ENCODE assay signal across 16 mouse cellular contexts in the genomic region with DNA sequence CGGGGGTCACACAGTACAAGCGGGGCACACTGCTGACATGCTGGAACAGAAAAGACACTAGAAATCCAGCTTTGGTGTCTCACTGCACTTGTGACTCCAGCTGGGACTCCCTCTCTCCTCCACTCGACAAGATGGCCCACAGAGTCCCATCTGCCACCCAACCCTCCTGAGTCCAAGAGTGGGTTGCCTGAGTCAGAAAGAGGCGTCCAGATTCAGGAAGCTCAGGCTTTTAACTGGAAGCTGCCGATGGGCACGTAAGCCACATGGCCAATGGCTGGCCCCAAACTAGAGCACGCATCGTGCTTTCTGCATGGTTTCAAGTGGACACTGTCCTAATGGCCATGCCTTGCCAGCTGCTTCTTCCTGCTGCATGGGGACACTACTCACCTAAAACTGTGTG.
DNase-seq lines count a peak whose midpoint lies in the region; ATAC-seq and TF ChIP-seq lines count a peak whose summit lies in the region.
"Had no signal": no experiment of that assay in that cellular context is flagged by ENCODE, and none has a peak within 500 bp of the region (broad histone marks: within the 10 kb centered on the region; RNA-seq: fewer than 3 reads in every experiment).

No protein-coding gene starts in this region.

- no peak for TF ChIP-seq CTCF in layer of hippocampus, adult 2 months (conservative IDR thresholded peaks at IDR 0.05)
- no peak for TF ChIP-seq CTCF in hindbrain, postnatal 0 days (IDR thresholded peaks at IDR 0.05; ENCODE audit: low read depth)
- no peak for TF ChIP-seq CTCF in liver, postnatal 0 days (IDR thresholded peaks at IDR 0.05; ENCODE audit: low read depth)

- no peaks in the 10 kb centered on the region for H3K27me3 ChIP-seq in embryonic facial prominence, embryonic 14.5 days (replicated peaks; ENCODE audit: control insufficient read depth, insufficient read depth, low read length)
- no peaks in the 10 kb centered on the region for H3K27me3 ChIP-seq in embryonic facial prominence, embryonic 10.5 days (replicated peaks; ENCODE audit: low read depth, poor library complexity, severe bottlenecking)
- no peaks in the 10 kb centered on the region for H3K27me3 ChIP-seq in hindbrain, postnatal 0 days (ENCODE audit: insufficient read depth, low read length)
- H3K27me3 ChIP-seq in liver, postnatal 0 days (ENCODE audit: insufficient read depth, low read length) = no peaks in the 10 kb centered on the region
- H3K27me3 ChIP-seq: CH12.LX; heart, embryonic 15.5 days; limb, embryonic 15.5 days had no signal

- DNase-seq in embryonic facial prominence, embryonic 14.5 days (ENCODE audit: low spot score) = no peak
- DNase-seq in embryonic facial prominence, embryonic 10.5 days (ENCODE audit: low spot score) = no peak
- DNase-seq in layer of hippocampus, adult 2 months (ENCODE audit: low spot score in 2 of 2) = peak in 1 of 2 experiments; percentile 28
- DNase-seq in layer of hippocampus, adult 9-10 months (ENCODE audit: low spot score) = no peak
- DNase-seq in cerebellum, adult 8-10 months = peak; percentile 52
- no peak for DNase-seq in hindbrain, postnatal 0 days (ENCODE audit: low spot score)
- DNase-seq in liver, postnatal 0 days = no peak
- no peak for DNase-seq in adrenal gland, postnatal 10 days
- DNase-seq: lung, embryonic 14.5 days; spleen, adult 18-20 months; thymus, postnatal 36 days had no signal

- WGBS in embryonic facial prominence, embryonic 14.5 days = 92% methylated on average over 8 of the region's 8 CpGs
- WGBS in embryonic facial prominence, embryonic 10.5 days = 91% methylated on average over 8 of the region's 8 CpGs
- WGBS in hindbrain, postnatal 0 days = 56% methylated on average over 8 of the region's 8 CpGs
- 80% methylated on average over 8 of the region's 8 CpGs for whole genome bisulfite sequencing in liver, postnatal 0 days (ENCODE audit: insufficient replicate concordance)

- H3K4me3 ChIP-seq in embryonic facial prominence, embryonic 14.5 days (ENCODE audit: low read depth, low read length) = no peak overlapping the region
- no peak overlapping the region for H3K4me3 ChIP-seq in embryonic facial prominence, embryonic 10.5 days
- no peak overlapping the region for H3K4me3 ChIP-seq in layer of hippocampus, adult 2 months
- H3K4me3 ChIP-seq in hindbrain, postnatal 0 days (ENCODE audit: low read length) = no peak overlapping the region
- H3K4me3 ChIP-seq in liver, postnatal 0 days (ENCODE audit: low read depth, low read length) = no peak overlapping the region
- H3K4me3 ChIP-seq: heart, embryonic 15.5 days; limb, embryonic 15.5 days had no signal

- ATAC-seq in embryonic facial prominence, embryonic 14.5 days (ENCODE audit: low read depth) = no peak
- no peak for ATAC-seq in hindbrain, postnatal 0 days
- ATAC-seq in liver, postnatal 0 days = no peak
- ATAC-seq: activated CD4-positive, CD25-positive, alpha-beta regulatory T cell, adult 4 months had no signal

- peaks cover 7% of the 10 kb centered on the region; the same call in 1 of the 2 replicates for H3K36me3 ChIP-seq in embryonic facial prominence, embryonic 14.5 days (ENCODE audit: control insufficient read depth, insufficient read depth, low read length)
- peaks cover 59% of the 10 kb centered on the region for H3K36me3 ChIP-seq in embryonic facial prominence, embryonic 10.5 days (replicated peaks)
- H3K36me3 ChIP-seq in hindbrain, postnatal 0 days (ENCODE audit: insufficient read depth, low read length) = no peaks in the 10 kb centered on the region
- no peaks in the 10 kb centered on the region for H3K36me3 ChIP-seq in liver, postnatal 0 days (replicated peaks; ENCODE audit: insufficient read depth, low read length)
- H3K36me3 ChIP-seq: limb, embryonic 15.5 days had no signal

- H3K4me1 ChIP-seq in embryonic facial prominence, embryonic 14.5 days (ENCODE audit: control insufficient read depth, insufficient read depth, low read length) = peaks cover 55% of the 10 kb centered on the region
- H3K4me1 ChIP-seq in embryonic facial prominence, embryonic 10.5 days = peaks cover 83% of the 10 kb centered on the region
- H3K4me1 ChIP-seq in hindbrain, postnatal 0 days (ENCODE audit: insufficient read depth, low read length) = peaks cover 16% of the 10 kb centered on the region
- no peaks in the 10 kb centered on the region for H3K4me1 ChIP-seq in liver, postnatal 0 days (ENCODE audit: insufficient read depth)

- H3K9ac ChIP-seq in embryonic facial prominence, embryonic 14.5 days (ENCODE audit: low read depth, low read length) = no peak overlapping the region
- no peak overlapping the region for H3K9ac ChIP-seq in hindbrain, postnatal 0 days (replicated peaks; ENCODE audit: low read length)
- H3K9ac ChIP-seq in liver, postnatal 0 days (replicated peaks) = no peak overlapping the region
- H3K9ac ChIP-seq: heart, embryonic 15.5 days; limb, embryonic 15.5 days; lung, embryonic 14.5 days had no signal

- 0 out of 2 replicates have a peak overlapping the region, but pooled peaks have one; percentile 0 for H3K27ac ChIP-seq in embryonic facial prominence, embryonic 14.5 days (replicated peaks; ENCODE audit: low read depth, low read length)
- no peak overlapping the region; the same call in 1 of the 2 replicates for H3K27ac ChIP-seq in embryonic facial prominence, embryonic 10.5 days (replicated peaks)
- H3K27ac ChIP-seq in layer of hippocampus, adult 2 months = peak overlapping the region; percentile 39; the same call in 1 of the 2 replicates
- peak overlapping the region; percentile 9 for H3K27ac ChIP-seq in hindbrain, postnatal 0 days
- H3K27ac ChIP-seq in liver, postnatal 0 days (ENCODE audit: low read depth) = no peak overlapping the region
- H3K27ac ChIP-seq: heart, embryonic 15.5 days; kidney, postnatal 0 days; limb, embryonic 15.5 days had no signal

- H3K9me3 ChIP-seq in embryonic facial prominence, embryonic 14.5 days (ENCODE audit: control insufficient read depth, low read length) = no peaks in the 10 kb centered on the region
- H3K9me3 ChIP-seq in embryonic facial prominence, embryonic 10.5 days = no peaks in the 10 kb centered on the region
- no peaks in the 10 kb centered on the region for H3K9me3 ChIP-seq in hindbrain, postnatal 0 days (ENCODE audit: low read length)
- H3K9me3 ChIP-seq in liver, postnatal 0 days (ENCODE audit: low read length) = no peaks in the 10 kb centered on the region
- H3K9me3 ChIP-seq: heart, embryonic 15.5 days; limb, embryonic 15.5 days had no signal

- no peak overlapping the region for H3K4me2 ChIP-seq in embryonic facial prominence, embryonic 14.5 days (ENCODE audit: low read depth, low read length)
- no peak overlapping the region for H3K4me2 ChIP-seq in hindbrain, postnatal 0 days (ENCODE audit: low read depth, low read length)
- H3K4me2 ChIP-seq in liver, postnatal 0 days (ENCODE audit: low read depth, low read length) = no peak overlapping the region
- H3K4me2 ChIP-seq: heart, embryonic 15.5 days; limb, embryonic 15.5 days; lung, embryonic 14.5 days had no signal

- TF ChIP-seq EP300 in liver, postnatal 0 days (IDR thresholded peaks at IDR 0.05; ENCODE audit: low read depth) = no peak

Comparison
In these comparisons a context has a peak if more than half of its experiments do, and no peak if none do; other contexts are left out.
1. H3K27ac ChIP-seq: peak in embryonic facial prominence, embryonic 14.5 days (single experiment), layer of hippocampus, adult 2 months (single experiment) and hindbrain, postnatal 0 days (single experiment); none in embryonic facial prominence, embryonic 10.5 days (single experiment) and liver, postnatal 0 days (single experiment).